Mouse (Mus musculus) thymus, adult 2 months (tissue): ENCODE measurements around the gene Rnase10. TPM values are rescaled to one million over a fixed set of nuclear protein-coding genes. Genes with fewer than 3 reads are reported as not detected.

Experiments
- DNase-seq: peaks from one replicate; pipeline ENCODE4 v3.0.0; 2021
- H3K27ac ChIP-seq: fragments of 200-500 bp; 2 replicates; pipeline ENCODE4 v1.5.1; 2012; ENCODE audit warnings: low read length, control low read depth; ENCODE audit not compliant: control insufficient read depth, insufficient read depth
- H3K27me3 ChIP-seq: fragments of 200-500 bp; 2 replicates; pipeline ENCODE4 v1.6.1; 2012; ENCODE audit warnings: mild to moderate bottlenecking, low read length, moderate library complexity, mixed read lengths; ENCODE audit not compliant: control insufficient read depth, insufficient read depth
- H3K36me3 ChIP-seq: fragments of 200-500 bp; 2 replicates; pipeline ENCODE4 v1.6.1; 2012; ENCODE audit warnings: mild to moderate bottlenecking, low read length, moderate library complexity; ENCODE audit not compliant: control insufficient read depth, insufficient read depth
- H3K4me1 ChIP-seq: fragments of 200-500 bp; replicated peaks from 2 replicates; pipeline ENCODE4 v1.6.1; 2012; ENCODE audit warnings: low read length; ENCODE audit not compliant: control insufficient read depth, insufficient read depth
- H3K4me3 ChIP-seq: fragments of 200-500 bp; 2 replicates; pipeline ENCODE4 v1.5.1; 2012; ENCODE audit warnings: mild to moderate bottlenecking, low read length, control low read depth, moderate library complexity; ENCODE audit not compliant: control insufficient read depth, insufficient read depth
- CTCF ChIP-seq: fragments of 200-500 bp; IDR thresholded peaks from 2 replicates; pipeline ENCODE4 v1.5.1; 2012; ENCODE audit warnings: mild to moderate bottlenecking, control low read depth, low read length, moderate library complexity, borderline replicate concordance; ENCODE audit not compliant: control insufficient read depth, poor library complexity, insufficient read depth; ENCODE audit errors: extremely low read depth
- POLR2A ChIP-seq: fragments of 200-500 bp; IDR thresholded peaks from 2 replicates; pipeline ENCODE4 v1.6.1; 2012; ENCODE audit warnings: mild to moderate bottlenecking, low read length, control low read depth, moderate library complexity; ENCODE audit not compliant: control insufficient read depth, poor library complexity, insufficient read depth; ENCODE audit errors: extremely low read depth
- WGBS: fragments of 180-500 bp; shearing (Covaris S2); methylation state at CpG from one replicate; pipeline ENCODE4 v1.1.7; 2018; 5-methylcytosine and 5-hydroxymethylcytosine counted together
- polyA plus RNA-seq: library from polyadenylated mRNA; depleted of rRNA; stranded (reverse); fragments of >200 nt; gene quantifications from 2 replicates; pipeline ENCODE4 v1.2.3, GENCODE M21; 2012; rRNA removed

The Rnase10 gene
- polyA plus RNA-seq, 1 experiment = 0.05 TPM

DNA sequence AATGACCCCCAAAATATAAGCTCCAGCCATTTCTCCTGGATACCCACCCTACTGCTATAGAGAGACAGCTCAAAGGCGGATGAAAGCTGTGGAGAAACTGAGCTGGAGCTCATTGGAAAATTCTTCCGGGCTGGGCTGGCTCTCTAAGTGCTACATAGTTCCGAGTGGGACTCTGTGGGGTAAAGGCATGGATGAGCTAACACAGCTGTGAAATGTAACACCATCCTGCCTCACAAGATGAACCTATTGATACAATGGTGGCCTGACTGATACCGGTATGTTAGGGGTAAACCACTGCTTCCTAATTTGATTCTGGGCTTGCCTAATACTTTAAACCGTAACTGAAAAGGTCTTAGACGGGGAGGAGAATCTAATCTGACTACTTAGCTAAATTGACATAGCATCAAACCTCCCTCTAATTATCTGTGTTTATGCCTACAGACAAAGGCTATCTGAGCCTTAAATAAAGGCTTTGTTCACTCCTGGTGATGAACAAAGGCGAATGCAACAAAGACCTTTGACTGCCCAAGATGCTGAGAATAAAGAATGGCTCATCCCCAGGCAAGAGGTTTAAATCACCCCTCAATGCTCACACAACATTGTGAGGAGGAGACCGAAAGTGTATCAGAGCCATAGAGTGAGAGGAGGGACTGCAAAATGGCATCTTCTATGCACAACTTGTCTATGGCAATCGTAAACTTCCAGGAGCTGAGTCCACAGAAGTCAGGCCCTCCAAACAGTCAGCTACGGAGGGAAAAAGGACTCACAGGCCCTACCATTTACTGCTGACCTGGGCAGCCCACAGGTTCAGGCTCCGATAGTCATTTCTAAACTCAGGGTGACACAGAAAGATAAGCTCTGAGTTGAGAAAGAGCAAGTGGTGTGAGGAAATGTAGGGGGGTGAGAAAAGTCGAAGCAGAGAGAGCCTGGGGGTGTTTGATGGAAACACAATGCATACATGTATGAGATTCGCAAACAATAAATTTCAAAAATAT, 47.0 kb downstream of the Rnase10 start:
- no peak for DNase-seq
- Histone ChIP-seq H3K4me3 (no peak overlapping the region), H3K4me1 (no peaks in the 10 kb centered on the region), H3K36me3 (no peaks in the 10 kb centered on the region), H3K27me3 (no peaks in the 10 kb centered on the region), H3K27ac (no peak overlapping the region)
- no peak for TF ChIP-seq CTCF
- no peak for TF ChIP-seq POLR2A
- WGBS = 94% methylated on average over 13 of the region's 13 CpGs

DNA sequence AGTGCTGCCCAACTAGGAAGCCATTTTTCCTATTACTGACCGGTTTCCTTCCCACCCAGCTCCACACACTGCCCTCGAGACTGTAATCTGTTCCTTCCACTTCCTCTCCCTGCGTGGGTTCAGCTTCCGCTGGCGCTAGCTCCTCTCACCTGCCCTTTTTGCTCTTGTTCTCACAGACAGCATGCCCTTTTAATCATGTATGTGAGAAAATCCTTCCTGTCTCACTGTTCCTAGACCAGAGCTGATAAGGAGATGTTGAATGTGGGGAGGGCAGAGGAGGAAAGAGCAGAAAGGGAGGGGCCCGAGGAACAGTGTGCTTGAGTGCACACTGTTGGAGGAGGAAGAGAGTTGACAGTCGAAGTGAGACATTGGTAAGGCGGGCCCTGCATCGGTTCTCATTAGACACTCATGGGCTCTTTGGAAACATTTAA, 49.9 kb downstream of the Rnase10 start, which contains the start of gene Rnase12:
TSS of gene Rnase12 (minus strand) at position 261 of the 431 bp plus-strand sequence.
- TF ChIP-seq POLR2A (no peak), CTCF (no peak)
- no peaks in the 10 kb centered on the region for H3K27me3 ChIP-seq
- 33% methylated on average over 9 of the region's 9 CpGs for WGBS
- no peak within 1 kb of the TSS for H3K4me3 ChIP-seq
- no peak for DNase-seq
- H3K27ac ChIP-seq = no peak within 1 kb of the TSS
- no peaks in the 10 kb centered on the region for H3K36me3 ChIP-seq
- H3K4me1 ChIP-seq = no peaks in the 10 kb centered on the region

Other genes starting within 250 kb of the Rnase10 start
- gene Ttc5, start 222.2 kb upstream of the Rnase10 start, polyA plus RNA-seq = 48.4 and 50.5 TPM in 2 replicates
- not detected in 2 replicates for gene Ccnb1ip1, start 200.0 kb upstream of the Rnase10 start, polyA plus RNA-seq
- 24.6 and 25.3 TPM in 2 replicates for gene Parp2, start 199.9 kb upstream of the Rnase10 start, polyA plus RNA-seq
- gene Tep1, start 137.2 kb upstream of the Rnase10 start, polyA plus RNA-seq = 29.0 and 32.2 TPM in 2 replicates
- 0.31 and 1.0 TPM in 2 replicates for gene Klhl33, start 110.2 kb upstream of the Rnase10 start, polyA plus RNA-seq
- 131 and 143 TPM in 2 replicates for gene Osgep, start 82.9 kb upstream of the Rnase10 start, polyA plus RNA-seq
- 44.5 and 54.1 TPM in 2 replicates for gene Apex1, start 82.8 kb upstream of the Rnase10 start, polyA plus RNA-seq
- gene Pip4p1, start 76.9 kb upstream of the Rnase10 start, polyA plus RNA-seq = 90.8 and 93.2 TPM in 2 replicates
- 29.1 and 33.6 TPM in 2 replicates for gene Pnp, start 76.7 kb upstream of the Rnase10 start, polyA plus RNA-seq
- gene Gm49342, start 63.2 kb upstream of the Rnase10 start, polyA plus RNA-seq = 20.1 and 27.8 TPM in 2 replicates
- 0.71 and 0.93 TPM in 2 replicates for gene Pnp2, start 51.8 kb upstream of the Rnase10 start, polyA plus RNA-seq
- gene Rnase9, start 34.1 kb downstream of the Rnase10 start, polyA plus RNA-seq = not detected in 2 replicates
- gene Rnase11, start 42.4 kb downstream of the Rnase10 start, polyA plus RNA-seq = not detected in 2 replicates
- 0.31 and 0.49 TPM in 2 replicates for gene Rnase12, start 49.9 kb downstream of the Rnase10 start, polyA plus RNA-seq
- 0.11 TPM in 1 of 2 replicates, not detected in the other for gene Olfr750, start 66.7 kb downstream of the Rnase10 start, polyA plus RNA-seq
- 33.2 and 52.1 TPM in 2 replicates for gene Rnase4, start 83.3 kb downstream of the Rnase10 start, polyA plus RNA-seq
- gene Ang, start 83.4 kb downstream of the Rnase10 start, polyA plus RNA-seq = 5.3 and 7.5 TPM in 2 replicates
- not detected in 2 replicates for gene Eddm3b, start 106.7 kb downstream of the Rnase10 start, polyA plus RNA-seq
- gene Rnase6, start 116.2 kb downstream of the Rnase10 start, polyA plus RNA-seq = 14.2 and 19.1 TPM in 2 replicates
- 5.2 and 6.4 TPM in 2 replicates for gene Rnase1, start 139.0 kb downstream of the Rnase10 start, polyA plus RNA-seq
- not detected in 2 replicates for gene Rnase2b, start 154.5 kb downstream of the Rnase10 start, polyA plus RNA-seq
- 0.20 and 0.45 TPM in 2 replicates for gene Ang2, start 191.4 kb downstream of the Rnase10 start, polyA plus RNA-seq
- not detected in 2 replicates for gene Ear14, start 195.6 kb downstream of the Rnase10 start, polyA plus RNA-seq
- gene Rnase2a, start 248.4 kb downstream of the Rnase10 start, polyA plus RNA-seq = 1.1 and 1.8 TPM in 2 replicates